Mouse (Mus musculus) thymus, adult 18-20 months (tissue): Measurements from ENCODE around the gene Fgfr4.

Source experiments
- DNase-seq, 2 experiments: peaks; one replicate each; pipeline ENCODE4 v3.0.0; 2022; ENCODE audit warnings: mixed read lengths in 2 of 2

Fgfr4 gene

GRCm38 (mm10) chr13:55152621-55153415 lies at the start of gene Fgfr4:
Gene Fgfr4 (plus strand): TSS chr13:55152640.
- DNase-seq: no peak

GRCm38 (mm10) chr13:55103351-55103750 lies 49.1 kb upstream of the Fgfr4 start:
- DNase-seq: no peak

GRCm38 (mm10) chr13:55105045-55105952 lies 47.1 kb upstream of the Fgfr4 start, which contains the start of gene Zfp346:
Gene Zfp346 (plus strand): TSS chr13:55105311.
- peak; percentile 91 to 94 for DNase-seq

GRCm38 (mm10) chr13:55105953-55106691 lies 46.3 kb upstream of the Fgfr4 start:
- no peak for DNase-seq

GRCm38 (mm10) chr13:55107116-55107515 lies 45.3 kb upstream of the Fgfr4 start:
- no peak for DNase-seq

GRCm38 (mm10) chr13:55107694-55108093 lies 44.7 kb upstream of the Fgfr4 start:
- DNase-seq: no peak

- no peak for DNase-seq
Observed at GRCm38 (mm10) chr13:55114375-55114774, 38.1 kb upstream of the Fgfr4 start.

- DNase-seq: no peak
Observed at GRCm38 (mm10) chr13:55124903-55125302, 27.5 kb upstream of the Fgfr4 start.

GRCm38 (mm10) chr13:55133448-55133847 lies 19.0 kb upstream of the Fgfr4 start, which contains the start of gene Gm17617:
Gene Gm17617 (minus strand): TSS chr13:55133548.
- DNase-seq: no peak

- no peak for DNase-seq
Observed at GRCm38 (mm10) chr13:55135382-55135781, 17.1 kb upstream of the Fgfr4 start.

GRCm38 (mm10) chr13:55140271-55140670 lies 12.2 kb upstream of the Fgfr4 start:
- no peak for DNase-seq

GRCm38 (mm10) chr13:55153951-55154350 lies 1.5 kb downstream of the Fgfr4 start:
- no peak for DNase-seq

- no peak for DNase-seq
Observed at GRCm38 (mm10) chr13:55162365-55162764, 9.9 kb downstream of the Fgfr4 start.

- DNase-seq: no peak
Observed at GRCm38 (mm10) chr13:55163553-55163952, 11.1 kb downstream of the Fgfr4 start.

GRCm38 (mm10) chr13:55165831-55166339 lies 13.4 kb downstream of the Fgfr4 start:
- DNase-seq: no peak

GRCm38 (mm10) chr13:55166806-55167725 lies 14.6 kb downstream of the Fgfr4 start:
- DNase-seq: no peak

GRCm38 (mm10) chr13:55167798-55168197 lies 15.4 kb downstream of the Fgfr4 start:
- no peak for DNase-seq

- DNase-seq: no peak
Observed at GRCm38 (mm10) chr13:55168255-55168654, 15.8 kb downstream of the Fgfr4 start.

- DNase-seq: no peak
Observed at GRCm38 (mm10) chr13:55168958-55169369, 16.5 kb downstream of the Fgfr4 start.

GRCm38 (mm10) chr13:55171517-55172335 lies 19.3 kb downstream of the Fgfr4 start:
- DNase-seq: no peak
